Mouse (Mus musculus) adrenal gland, postnatal 36 days (tissue): ENCODE measurements around the gene Map4k5. TPM values are rescaled to one million over a fixed set of nuclear protein-coding genes. Genes with fewer than 3 reads are reported as not detected.
A peak's percentile ranks its signal among the peaks of the same experiment; 100 is the strongest.

Experiments
- DNase-seq, 2 experiments: peaks; one replicate each; pipeline ENCODE4 v3.0.0; 2021; ENCODE audit warnings: mixed read lengths in 1 of 2
- total RNA-seq, 2 experiments: library from RNA; stranded (reverse); gene quantifications; 2 replicates each; pipeline ENCODE4 v1.2.3; 2021

Gene Map4k5
- total RNA-seq, 2 experiments from 2014 or later, result 31.4 to 34.5 TPM

DNA sequence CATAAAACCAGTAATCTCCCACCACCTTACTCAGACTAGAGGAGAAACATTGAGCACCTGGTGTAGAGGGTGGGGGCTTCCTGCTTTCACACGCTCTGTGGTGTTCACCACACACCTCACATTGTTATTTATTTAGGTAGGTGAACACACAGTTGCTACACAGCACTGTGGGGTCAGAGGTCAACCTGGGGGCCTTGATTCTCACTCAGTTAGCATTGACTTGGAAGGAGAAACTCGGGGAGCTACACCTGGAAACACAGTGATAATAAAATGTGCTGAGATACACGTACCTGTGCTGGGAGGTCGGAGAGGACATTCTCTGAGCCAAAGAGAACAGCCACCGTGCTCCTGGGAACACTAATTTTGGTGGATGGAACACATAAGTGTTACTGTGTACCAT, 104.6 kb downstream of the Map4k5 start:
- DNase-seq, result no peak

- no peak for DNase-seq
Observed at GRCm38 (mm10) chr12:69785471-69785870, 107.5 kb downstream of the Map4k5 start.

GRCm38 (mm10) chr12:69783247-69784025, 109.6 kb downstream of the Map4k5 start:
- DNase-seq, result no peak

DNA sequence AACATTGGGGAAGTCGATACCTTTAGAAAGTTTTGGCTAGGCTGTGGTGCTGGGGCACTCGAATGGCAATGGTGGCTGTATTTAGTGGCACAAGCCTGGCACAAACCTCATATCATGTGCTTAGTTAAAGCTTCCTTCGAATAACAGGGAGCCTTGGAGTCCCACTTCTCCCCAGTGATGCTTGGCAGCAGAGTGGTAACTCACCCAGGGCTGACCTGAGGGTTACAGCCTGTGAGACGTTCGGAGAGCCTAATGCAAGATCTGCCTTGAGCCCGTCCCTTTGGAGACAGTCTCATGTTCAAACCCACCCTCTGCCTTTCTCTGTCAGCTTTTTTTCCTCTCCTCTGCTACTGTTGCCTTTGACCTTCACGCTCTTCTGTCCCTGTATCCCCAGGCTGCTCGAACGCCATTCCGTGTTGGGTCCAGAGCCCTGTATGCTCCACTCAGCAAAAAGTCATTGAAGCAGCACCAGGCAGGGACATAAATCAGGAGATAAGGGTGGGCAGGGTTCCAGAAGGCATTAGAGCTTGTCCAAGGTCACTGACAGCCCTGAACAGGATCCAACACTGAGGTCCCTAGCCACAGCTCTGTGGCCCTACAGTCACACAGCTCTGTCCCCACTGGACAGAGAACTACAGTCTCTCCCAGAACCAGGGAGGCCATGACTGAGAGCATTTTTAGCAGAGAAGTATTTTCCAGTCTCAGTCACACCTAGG, 110.9 kb downstream of the Map4k5 start:
- peak; percentile 89 for DNase-seq

DNA sequence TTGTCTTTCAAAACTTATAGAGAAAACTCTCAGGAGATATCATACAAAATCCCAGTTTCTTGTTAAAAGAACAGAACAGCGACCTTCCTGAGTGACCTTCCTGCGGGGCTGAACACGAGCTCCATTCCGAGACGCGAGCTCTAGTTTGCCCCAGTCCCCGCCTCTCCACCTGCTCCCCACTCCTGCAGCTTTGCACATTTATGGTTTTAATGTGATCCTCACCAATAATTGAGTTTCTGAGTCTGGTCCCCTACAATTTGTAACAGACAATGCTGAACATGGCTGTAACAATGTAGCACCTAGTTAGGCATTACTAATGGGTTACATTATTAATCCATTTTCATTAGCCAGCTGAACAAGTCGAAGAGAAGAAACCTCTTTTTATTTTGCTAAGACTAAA, 111.5 kb downstream of the Map4k5 start:
- peak in 1 of 2 experiments; percentile 19 for DNase-seq

- DNase-seq, result no peak
Observed at GRCm38 (mm10) chr12:69777957-69778356, 115.0 kb downstream of the Map4k5 start.

DNA sequence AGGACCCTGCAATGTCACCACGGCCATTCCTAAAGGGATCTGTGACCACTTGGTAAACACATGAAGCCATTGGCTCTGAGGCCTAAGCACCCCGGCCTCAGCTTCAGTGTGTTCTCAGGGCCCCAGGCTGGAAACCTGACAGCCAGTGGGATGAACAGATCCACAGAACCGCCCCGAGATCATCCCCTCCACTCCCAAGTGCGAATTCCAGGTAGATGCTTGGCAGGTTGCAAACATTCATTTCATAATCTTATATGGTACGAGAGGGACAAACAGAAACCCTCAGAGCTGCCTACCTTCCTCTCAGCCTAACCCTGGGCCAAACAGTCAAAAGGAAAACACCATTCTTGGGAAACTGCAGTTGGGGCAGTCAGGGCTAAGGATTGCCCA, 115.7 kb downstream of the Map4k5 start:
- DNase-seq, result no peak

- DNase-seq, result no peak
Observed at GRCm38 (mm10) chr12:69776607-69777340, 116.2 kb downstream of the Map4k5 start.

DNA sequence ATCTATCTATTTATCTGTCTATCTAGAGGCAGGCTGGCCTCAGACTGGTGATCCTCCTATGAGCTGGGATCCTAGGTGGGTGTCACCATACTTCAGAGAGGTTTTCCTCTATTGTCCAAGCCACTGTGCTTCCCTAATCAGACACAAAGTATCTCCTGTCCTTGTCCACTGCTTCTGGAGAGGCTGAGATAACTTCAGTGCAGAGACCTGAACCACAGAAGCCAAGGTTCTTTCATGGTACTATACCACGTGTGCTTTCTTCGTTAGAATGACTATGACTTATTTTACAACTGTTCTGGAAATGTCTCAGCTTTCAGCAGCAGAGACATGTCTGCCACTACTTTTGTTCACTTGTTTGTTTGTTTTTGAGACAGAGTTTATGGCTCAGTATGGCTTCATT, 124.2 kb downstream of the Map4k5 start:
- no peak for DNase-seq

DNA sequence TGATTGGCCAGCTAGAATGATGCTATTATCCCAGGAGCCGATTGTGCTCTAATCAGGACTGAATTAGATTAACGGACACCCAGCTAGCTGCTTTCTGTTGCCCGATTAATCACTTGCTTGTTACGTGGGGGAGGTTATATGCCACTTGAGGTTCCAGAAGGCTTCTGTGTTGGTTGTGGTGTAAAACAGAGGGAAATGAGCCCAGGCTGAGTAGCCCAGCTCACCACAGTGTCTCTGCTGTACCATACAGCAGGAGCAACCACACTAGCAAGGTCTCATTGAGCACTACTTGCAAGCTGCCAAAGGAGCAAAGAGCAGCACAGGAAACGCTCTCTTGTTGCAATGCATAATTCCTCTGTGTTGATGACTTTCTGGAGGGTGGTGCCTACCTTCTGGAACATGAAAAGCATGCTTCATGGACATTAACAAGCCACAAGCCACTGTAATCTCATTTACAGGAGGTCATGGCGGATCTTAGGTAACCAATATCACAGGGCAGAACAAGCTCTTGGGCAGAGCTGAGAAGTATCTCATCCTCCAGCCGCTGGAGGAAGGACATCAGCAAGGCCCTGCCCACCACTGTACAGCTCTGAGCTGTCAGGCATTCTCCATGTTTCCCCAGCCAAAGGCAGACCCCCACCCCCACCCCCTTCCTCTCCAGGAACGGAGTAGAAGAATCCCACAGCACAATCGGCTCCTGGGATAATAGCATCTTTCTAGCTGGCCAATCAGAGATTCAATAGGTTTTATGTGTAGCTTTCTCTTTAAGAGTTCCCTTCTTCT, 125.3 kb downstream of the Map4k5 start:
- DNase-seq, result no peak

DNA sequence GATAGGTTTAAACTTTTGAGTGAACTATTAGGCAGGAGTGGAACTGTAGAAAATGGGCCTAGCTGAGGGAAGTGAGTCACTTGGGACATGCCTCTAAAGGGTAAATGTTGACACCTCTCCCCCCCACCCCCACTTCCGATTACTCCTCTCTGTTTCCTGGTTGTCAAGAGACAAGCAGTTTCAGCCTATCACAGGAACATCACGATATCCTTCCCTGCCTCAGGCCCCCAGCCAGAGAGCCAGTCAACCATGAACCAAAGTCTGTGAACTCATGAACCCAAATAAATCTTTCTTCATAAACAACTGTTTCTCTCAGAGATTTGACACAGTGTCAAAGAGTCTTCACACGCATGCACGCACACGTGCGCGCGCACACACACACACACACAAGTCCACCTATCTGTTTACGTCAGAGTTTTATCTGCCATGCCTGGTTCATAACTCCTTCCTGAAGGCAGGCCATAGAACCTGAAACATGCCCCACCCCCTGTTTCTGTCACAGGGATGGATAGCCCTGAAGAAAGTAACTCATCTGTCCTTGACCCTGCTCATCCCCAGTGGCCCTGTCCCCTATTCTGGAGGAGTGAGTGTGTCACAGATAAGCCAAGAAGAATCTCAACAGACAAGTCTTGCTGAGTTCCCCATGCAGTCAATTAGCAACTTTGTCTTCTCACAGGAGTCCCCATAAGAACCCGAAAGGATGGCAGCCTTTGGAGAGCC, 126.7 kb downstream of the Map4k5 start:
- DNase-seq, result peak; percentile 22 to 37

- DNase-seq, result no peak
Observed at GRCm38 (mm10) chr12:69765543-69765942, 127.5 kb downstream of the Map4k5 start.

GRCm38 (mm10) chr12:69761603-69762002, 131.4 kb downstream of the Map4k5 start:
- peak; percentile 23 to 25 for DNase-seq

DNA sequence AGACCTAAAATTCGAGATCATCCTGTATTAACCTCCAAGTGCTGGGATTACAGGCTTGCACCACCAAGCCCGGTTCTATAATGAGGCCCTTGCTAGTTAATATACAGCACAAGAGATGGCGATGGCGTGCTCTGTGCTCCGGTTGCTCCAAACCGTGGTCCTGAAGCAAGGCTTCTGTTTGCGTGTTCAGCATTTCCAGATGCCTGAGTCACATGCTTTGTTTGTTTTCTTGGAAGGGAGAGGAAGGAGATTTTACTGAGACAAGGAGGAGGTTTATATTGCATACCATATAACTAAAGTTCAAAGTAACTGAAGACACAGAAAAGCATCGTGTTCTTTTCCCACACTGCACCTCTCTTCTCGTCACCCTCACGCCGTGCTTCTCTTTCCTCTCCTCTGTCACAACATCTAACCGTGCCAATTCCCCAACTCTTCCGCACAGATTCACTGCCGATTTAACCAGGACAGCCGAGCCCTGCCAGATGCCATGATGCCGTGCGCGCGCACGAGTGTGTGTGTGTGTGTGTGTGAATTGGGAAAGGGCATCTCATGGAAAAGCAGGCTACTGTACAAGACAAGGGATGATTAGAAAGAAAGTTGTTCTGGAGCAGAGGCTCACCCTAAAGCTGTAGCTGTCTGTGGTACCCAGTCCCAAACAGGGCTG, 132.1 kb downstream of the Map4k5 start:
- no peak for DNase-seq

DNA sequence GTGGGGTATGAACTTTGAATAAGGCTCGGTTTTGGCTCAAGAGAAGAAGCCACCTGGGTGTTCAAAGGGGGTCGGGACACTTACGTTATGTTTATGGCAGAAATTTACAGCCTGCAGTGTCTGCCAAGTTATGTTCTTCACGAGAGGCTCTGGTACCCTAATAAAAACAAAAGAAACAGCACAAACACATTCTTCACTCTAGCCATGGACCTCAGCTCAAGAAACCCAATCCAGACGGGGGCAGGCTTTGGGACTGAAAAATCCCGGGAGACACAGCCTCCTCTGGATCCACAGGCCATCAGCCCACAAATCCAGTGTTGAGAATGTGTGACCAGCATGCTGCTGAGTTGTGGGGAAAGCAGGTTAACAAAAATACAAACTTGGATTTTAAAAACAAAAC, 133.0 kb downstream of the Map4k5 start:
- no peak for DNase-seq

- DNase-seq, result no peak
Observed at GRCm38 (mm10) chr12:69759267-69759885, 133.6 kb downstream of the Map4k5 start.

- peak; percentile 17 to 35 for DNase-seq
Observed at GRCm38 (mm10) chr12:69758221-69759185, 134.5 kb downstream of the Map4k5 start.

DNA sequence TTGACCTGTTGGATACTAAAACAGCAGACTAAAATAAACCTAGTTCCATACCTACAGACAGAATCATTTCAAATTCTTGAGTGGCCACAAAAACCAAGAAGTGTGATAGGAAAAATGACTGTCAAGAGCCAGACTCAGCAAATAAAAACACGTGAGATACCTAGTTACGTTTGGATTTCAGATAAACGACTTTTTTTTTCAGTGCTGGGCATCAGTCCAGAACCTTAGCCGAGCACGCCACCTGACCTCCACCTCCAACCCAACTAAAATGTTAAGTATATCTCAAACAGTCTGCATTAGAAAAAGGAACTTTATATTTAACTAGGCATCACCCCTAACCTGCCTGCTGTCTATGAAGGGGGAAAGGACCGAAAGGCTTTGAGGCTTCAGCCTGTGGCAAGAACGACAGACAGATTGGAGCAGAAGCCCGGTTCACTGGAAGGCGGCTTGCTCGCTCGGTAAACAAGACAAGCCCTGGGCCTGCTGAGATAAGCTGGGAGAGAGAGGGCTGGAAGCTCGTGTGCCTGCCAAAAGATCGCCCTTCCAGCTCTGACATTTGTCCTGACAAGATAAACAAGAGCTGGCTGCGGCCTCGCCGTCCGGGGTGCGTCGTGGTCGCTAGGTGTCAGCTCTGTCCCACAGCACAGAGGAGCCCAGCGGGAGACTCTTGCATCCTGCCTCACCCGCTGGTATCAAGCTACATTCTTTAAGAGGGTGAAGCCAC, 135.4 kb downstream of the Map4k5 start:
- peak; percentile 92 to 93 for DNase-seq
